Mouse (Mus musculus): ENCODE measurements at regions not wholly inside any gene's neighbourhood (a gene's known extent, or its start where the extent isn't known, plus 50 kb on each side); places are given as distances from the start of the nearest gene placed in this dataset.

- 72% methylated on average over 5 of the region's 5 CpGs for WGBS
- peaks cover 4% of the 10 kb centered on the region for H3K4me1 ChIP-seq (replicated peaks)
- no peak overlapping the region for H3K27ac ChIP-seq
- H3K9me3 ChIP-seq: no peaks in the 10 kb centered on the region
- H3K36me3 ChIP-seq: no peaks in the 10 kb centered on the region
- no peaks in the 10 kb centered on the region for H3K27me3 ChIP-seq (replicated peaks)
- no peak overlapping the region for H3K4me2 ChIP-seq (replicated peaks)
- no peak for ATAC-seq
- no peak overlapping the region for H3K9ac ChIP-seq
- H3K4me3 ChIP-seq (replicated peaks): no peak overlapping the region
Measured at GRCm38 (mm10) chr1:60665329-60665728, 51.3 kb upstream of the Cd28 start.

GRCm38 (mm10) chr1:60662301-60662986 lies 54.2 kb upstream of the Cd28 start:
- H3K9ac ChIP-seq: no peak overlapping the region
- ATAC-seq: peak; percentile 76
- H3K4me2 ChIP-seq (replicated peaks): peak overlapping the region; percentile 14; the same call in 1 of the 2 replicates
- no peak overlapping the region for H3K4me3 ChIP-seq (replicated peaks)
- 21% methylated on average over 9 of the region's 9 CpGs for WGBS
- no peaks in the 10 kb centered on the region for H3K27me3 ChIP-seq (replicated peaks)
- peaks cover 4% of the 10 kb centered on the region for H3K4me1 ChIP-seq (replicated peaks)
- H3K9me3 ChIP-seq: no peaks in the 10 kb centered on the region
- no peak overlapping the region for H3K27ac ChIP-seq
- H3K36me3 ChIP-seq: no peaks in the 10 kb centered on the region

DNA sequence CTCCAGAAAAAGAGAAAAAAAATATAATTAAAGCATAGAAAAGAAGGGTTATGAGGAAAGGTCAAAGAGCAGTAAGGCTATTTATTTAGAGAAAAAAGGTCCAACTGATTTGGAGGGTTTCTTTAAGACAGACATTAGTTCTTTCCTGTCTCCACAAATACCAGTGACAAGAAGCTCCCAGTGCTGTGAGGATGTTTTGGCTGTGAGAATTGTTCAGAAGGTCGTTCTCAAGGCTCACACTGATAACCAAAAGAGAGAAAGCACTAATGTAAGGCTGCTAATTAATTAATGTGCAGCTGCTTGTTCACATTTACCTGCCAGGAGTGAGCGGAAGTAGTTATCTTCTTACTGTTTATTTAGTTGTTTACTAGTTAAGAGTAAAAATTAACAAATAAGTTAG lies 54.7 kb upstream of the Cd28 start:
- Histone ChIP-seq H3K4me1 (replicated peaks) (peaks cover 7% of the 10 kb centered on the region), H3K4me3 (replicated peaks) (no peak overlapping the region), H3K9me3 (no peaks in the 10 kb centered on the region), H3K4me2 (replicated peaks) (no peak overlapping the region), H3K27ac (no peak overlapping the region), H3K9ac (no peak overlapping the region), H3K27me3 (replicated peaks) (no peaks in the 10 kb centered on the region), H3K36me3 (no peaks in the 10 kb centered on the region)
- 0 out of 2 replicates have a peak, but pooled peaks have one; percentile 6 for ATAC-seq
- WGBS: 49% methylated on average over 2 of the region's 2 CpGs

DNA sequence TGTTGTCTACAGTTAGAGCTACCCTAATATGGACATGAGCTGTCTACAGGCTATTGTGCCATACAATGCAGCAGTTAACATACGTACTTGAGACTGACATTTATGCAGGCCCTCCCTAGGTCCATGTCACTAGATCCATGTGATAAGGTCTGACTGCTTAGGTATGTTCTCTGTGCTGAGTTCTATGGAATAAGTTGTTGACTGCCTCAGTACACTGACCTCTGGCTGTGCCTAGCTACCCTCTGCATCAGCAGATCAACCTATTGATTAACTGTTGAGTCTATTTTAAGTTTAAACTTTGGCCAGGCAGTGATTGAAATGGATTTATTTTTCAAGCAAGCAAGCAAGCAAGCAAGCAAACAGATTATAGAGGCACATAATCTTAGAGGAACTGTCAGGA lies 57.0 kb upstream of the Cd28 start:
- Histone ChIP-seq H3K4me3 (replicated peaks) (no peak overlapping the region), H3K4me1 (replicated peaks) (peaks cover 11% of the 10 kb centered on the region), H3K9ac (no peak overlapping the region), H3K9me3 (no peaks in the 10 kb centered on the region), H3K27ac (no peak overlapping the region), H3K27me3 (replicated peaks) (no peaks in the 10 kb centered on the region), H3K36me3 (no peaks in the 10 kb centered on the region), H3K4me2 (replicated peaks) (no peak overlapping the region)
- WGBS: 90% methylated on average over 1 of the region's 1 CpGs
- ATAC-seq: no peak

DNA sequence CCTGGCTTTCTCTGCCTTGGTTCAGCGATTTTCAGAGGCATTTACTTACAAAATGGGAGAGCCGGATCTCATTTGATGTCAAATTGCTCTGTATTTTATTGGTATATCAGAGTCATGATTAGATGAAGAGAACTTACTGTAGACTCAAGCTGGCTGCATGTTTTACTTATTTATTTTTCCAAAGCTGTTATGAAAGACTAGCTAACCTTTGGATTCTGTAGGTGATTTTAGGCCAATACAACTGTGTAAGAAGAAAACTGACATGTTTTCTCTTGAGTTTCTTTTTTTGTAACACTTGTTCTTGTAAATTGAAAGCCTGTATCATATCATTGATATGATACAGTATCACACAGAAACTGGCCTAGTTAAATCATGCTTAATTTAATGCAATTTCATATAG lies 57.6 kb upstream of the Cd28 start:
- no peak for ATAC-seq
- Histone ChIP-seq H3K9me3 (no peaks in the 10 kb centered on the region), H3K9ac (no peak overlapping the region), H3K4me3 (replicated peaks) (no peak overlapping the region), H3K27me3 (replicated peaks) (no peaks in the 10 kb centered on the region), H3K27ac (no peak overlapping the region), H3K36me3 (no peaks in the 10 kb centered on the region), H3K4me1 (replicated peaks) (peaks cover 11% of the 10 kb centered on the region), H3K4me2 (replicated peaks) (no peak overlapping the region)
- 74% methylated on average over 2 of the region's 2 CpGs for WGBS

GRCm38 (mm10) chr1:60658383-60658782 lies 58.2 kb upstream of the Cd28 start:
- H3K27me3 ChIP-seq (replicated peaks): no peaks in the 10 kb centered on the region
- H3K4me1 ChIP-seq (replicated peaks): peaks cover 11% of the 10 kb centered on the region
- no peaks in the 10 kb centered on the region for H3K9me3 ChIP-seq
- no peak overlapping the region for H3K9ac ChIP-seq
- WGBS: 59% methylated on average over 4 of the region's 4 CpGs
- H3K36me3 ChIP-seq: no peaks in the 10 kb centered on the region
- peak; percentile 57 for ATAC-seq
- H3K4me3 ChIP-seq (replicated peaks): no peak overlapping the region
- no peak overlapping the region for H3K4me2 ChIP-seq (replicated peaks)
- H3K27ac ChIP-seq: no peak overlapping the region

DNA sequence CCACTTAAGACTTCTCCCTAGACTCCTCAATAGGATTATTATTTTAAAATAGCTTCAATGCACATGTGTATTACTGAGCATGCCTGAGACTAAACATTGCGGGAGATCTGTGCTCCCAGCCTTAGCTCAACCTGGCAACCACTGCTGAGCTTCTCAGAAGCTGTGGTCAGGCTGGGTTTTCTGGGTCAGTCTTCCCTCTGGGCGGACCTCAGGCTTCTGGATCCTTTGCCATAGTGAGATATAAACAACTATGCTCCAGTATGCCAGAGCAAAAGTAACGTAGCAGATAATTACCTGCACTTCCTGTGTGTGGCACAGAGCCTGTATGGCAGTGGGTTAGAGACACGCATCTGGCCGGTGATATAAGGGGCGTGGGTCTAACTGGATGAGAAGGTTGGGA lies 59.1 kb upstream of the Cd28 start:
- Histone ChIP-seq H3K9ac (no peak overlapping the region), H3K27ac (no peak overlapping the region), H3K9me3 (no peaks in the 10 kb centered on the region), H3K4me2 (replicated peaks) (no peak overlapping the region), H3K27me3 (replicated peaks) (no peaks in the 10 kb centered on the region), H3K4me1 (replicated peaks) (peaks cover 13% of the 10 kb centered on the region), H3K4me3 (replicated peaks) (no peak overlapping the region), H3K36me3 (no peaks in the 10 kb centered on the region)
- ATAC-seq: no peak
- WGBS: 62% methylated on average over 6 of the region's 6 CpGs

GRCm38 (mm10) chr1:60656976-60657375 lies 59.6 kb upstream of the Cd28 start:
- Histone ChIP-seq H3K4me2 (replicated peaks) (no peak overlapping the region), H3K4me3 (replicated peaks) (no peak overlapping the region), H3K27me3 (replicated peaks) (no peaks in the 10 kb centered on the region), H3K36me3 (no peaks in the 10 kb centered on the region), H3K4me1 (replicated peaks) (peaks cover 13% of the 10 kb centered on the region; the same call in 1 of the 2 replicates), H3K9me3 (no peaks in the 10 kb centered on the region), H3K27ac (no peak overlapping the region), H3K9ac (no peak overlapping the region)
- ATAC-seq: no peak
- WGBS: 56% methylated on average over 4 of the region's 4 CpGs

DNA sequence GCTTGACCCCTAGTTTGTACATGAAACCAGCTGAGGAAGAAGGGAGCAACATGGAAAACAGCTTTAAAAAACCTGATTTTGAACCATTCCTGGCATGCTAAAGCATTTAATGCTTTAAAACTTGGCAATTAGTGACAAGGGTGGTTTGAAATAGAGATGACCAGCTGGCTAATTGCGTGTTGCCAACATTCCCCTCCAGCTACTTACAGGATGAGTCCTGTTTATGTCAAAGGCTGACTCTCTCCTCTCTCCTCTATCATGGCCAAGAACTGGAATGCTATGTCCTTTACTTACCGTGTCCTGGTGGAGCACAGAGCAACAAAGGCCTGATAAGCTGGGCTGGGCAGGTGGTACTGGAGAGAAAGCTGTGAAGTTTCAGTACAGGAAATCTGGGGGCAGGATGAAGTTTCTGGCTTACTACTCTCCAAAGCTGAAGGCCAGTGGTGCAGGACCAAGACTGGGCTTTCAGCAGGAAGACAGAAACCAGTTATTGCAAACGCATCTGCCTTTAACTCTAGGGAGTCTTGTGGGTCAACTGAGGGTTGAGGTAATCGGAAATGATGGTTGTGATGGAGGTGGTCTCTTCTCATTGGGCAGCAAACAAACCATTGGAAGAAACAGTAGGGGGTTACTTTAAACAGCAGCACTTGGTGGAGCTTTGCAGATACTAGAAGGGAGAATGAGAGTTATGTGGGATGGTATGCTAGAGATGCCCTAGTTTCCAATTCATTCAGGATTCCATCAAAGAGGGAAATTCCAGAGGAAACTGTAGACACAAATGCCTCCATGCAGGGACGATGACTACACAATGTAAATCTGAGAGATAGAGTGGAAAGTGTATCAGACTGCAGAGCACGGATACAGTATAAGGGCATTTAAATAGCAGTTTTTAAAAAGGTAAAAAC lies 60.7 kb upstream of the Cd28 start:
- Histone ChIP-seq H3K36me3 (no peaks in the 10 kb centered on the region), H3K27me3 (replicated peaks) (no peaks in the 10 kb centered on the region), H3K4me2 (replicated peaks) (no peak overlapping the region), H3K9ac (no peak overlapping the region), H3K27ac (no peak overlapping the region), H3K4me3 (replicated peaks) (no peak overlapping the region), H3K4me1 (replicated peaks) (peaks cover 13% of the 10 kb centered on the region; the same call in 1 of the 2 replicates), H3K9me3 (no peaks in the 10 kb centered on the region)
- WGBS: 64% methylated on average over 6 of the region's 6 CpGs
- no peak for ATAC-seq

- H3K4me3 ChIP-seq (replicated peaks): no peak overlapping the region
- no peaks in the 10 kb centered on the region for H3K27me3 ChIP-seq (replicated peaks)
- H3K4me2 ChIP-seq (replicated peaks): no peak overlapping the region
- H3K9ac ChIP-seq: no peak overlapping the region
- no peaks in the 10 kb centered on the region for H3K36me3 ChIP-seq
- H3K4me1 ChIP-seq (replicated peaks): peaks cover 13% of the 10 kb centered on the region; the same call in 1 of the 2 replicates
- H3K9me3 ChIP-seq: no peaks in the 10 kb centered on the region
- no peak overlapping the region for H3K27ac ChIP-seq
- no peak for ATAC-seq
- 32% methylated on average over 2 of the region's 2 CpGs for WGBS
Measured at GRCm38 (mm10) chr1:60655206-60655605, 61.4 kb upstream of the Cd28 start.

- no peak overlapping the region for H3K9ac ChIP-seq
- H3K9me3 ChIP-seq: no peaks in the 10 kb centered on the region
- no peak overlapping the region for H3K4me3 ChIP-seq (replicated peaks)
- no peak overlapping the region for H3K27ac ChIP-seq
- no peak overlapping the region for H3K4me2 ChIP-seq (replicated peaks)
- WGBS: 15% methylated on average over 4 of the region's 4 CpGs
- ATAC-seq: peak; percentile 90
- no peaks in the 10 kb centered on the region for H3K36me3 ChIP-seq
- H3K4me1 ChIP-seq (replicated peaks): peaks cover 13% of the 10 kb centered on the region; the same call in 1 of the 2 replicates
- no peaks in the 10 kb centered on the region for H3K27me3 ChIP-seq (replicated peaks)
Measured at GRCm38 (mm10) chr1:60652570-60653011, 64.0 kb upstream of the Cd28 start.

GRCm38 (mm10) chr1:60650158-60650557 lies 66.4 kb upstream of the Cd28 start:
- ATAC-seq: no peak
- Histone ChIP-seq H3K4me3 (replicated peaks) (no peak overlapping the region), H3K9ac (no peak overlapping the region), H3K9me3 (no peaks in the 10 kb centered on the region), H3K27me3 (replicated peaks) (no peaks in the 10 kb centered on the region), H3K27ac (no peak overlapping the region), H3K36me3 (no peaks in the 10 kb centered on the region), H3K4me2 (replicated peaks) (no peak overlapping the region), H3K4me1 (replicated peaks) (peaks cover 6% of the 10 kb centered on the region; the same call in 1 of the 2 replicates)
- WGBS: 53% methylated on average over 3 of the region's 3 CpGs

Data from intestine, embryonic 15.5 days (tissue).